Mouse (Mus musculus): ENCODE results near the gene Vrk2. TPM values are rescaled to one million over a fixed set of nuclear protein-coding genes. Genes with fewer than 3 reads are reported as not detected.

The Vrk2 gene
- polyA plus RNA-seq, 1 experiment = 2.5 TPM

GRCm38 (mm10) chr11:26551551-26551950 is 42.2 kb downstream of the Vrk2 start:
- H3K27ac ChIP-seq (ENCODE audit: insufficient read depth, low read length) = no peak overlapping the region
- no peak overlapping the region for H3K4me3 ChIP-seq (ENCODE audit: extremely low read depth, insufficient read depth, insufficient read length)
- no peak for TF ChIP-seq POLR2A (IDR thresholded peaks at IDR 0.05; ENCODE audit: low read depth, low read length)
- TF ChIP-seq CTCF (IDR thresholded peaks at IDR 0.05; ENCODE audit: extremely low read depth, insufficient read depth, insufficient read length, insufficient replicate concordance) = no peak
- 94% methylated on average over 3 of the region's 3 CpGs for WGBS
- no peak for DNase-seq (ENCODE audit: low read depth in 1 of 2, low spot score in 2 of 2)
- no peaks in the 10 kb centered on the region for H3K4me1 ChIP-seq (ENCODE audit: control insufficient read depth, insufficient read depth, insufficient read length)
- no peaks in the 10 kb centered on the region for H3K27me3 ChIP-seq (ENCODE audit: control insufficient read depth, insufficient read depth, low read length)
- peaks cover 7% of the 10 kb centered on the region; the same call in 1 of the 2 replicates for H3K36me3 ChIP-seq (ENCODE audit: control insufficient read depth, insufficient read depth, low read length)

GRCm38 (mm10) chr11:26537816-26538215 is 56.0 kb downstream of the Vrk2 start:
- WGBS = 98% methylated on average over 5 of the region's 5 CpGs
- H3K36me3 ChIP-seq (ENCODE audit: control insufficient read depth, insufficient read depth, low read length) = no peaks in the 10 kb centered on the region; the same call in 1 of the 2 replicates

GRCm38 (mm10) chr11:26533828-26534119 is 60.0 kb downstream of the Vrk2 start:
- Histone ChIP-seq H3K27me3 (ENCODE audit: control insufficient read depth, insufficient read depth, low read length) (no peaks in the 10 kb centered on the region), H3K4me1 (ENCODE audit: control insufficient read depth, insufficient read depth, insufficient read length) (no peaks in the 10 kb centered on the region), H3K27ac (ENCODE audit: insufficient read depth, low read length) (no peak overlapping the region), H3K36me3 (ENCODE audit: control insufficient read depth, insufficient read depth, low read length) (0 out of 2 replicates have a peak, but pooled peaks cover 2% of the 10 kb centered on the region), H3K4me3 (ENCODE audit: extremely low read depth, insufficient read depth, insufficient read length) (no peak overlapping the region)
- no peak for TF ChIP-seq POLR2A (IDR thresholded peaks at IDR 0.05; ENCODE audit: low read depth, low read length)
- no peak for TF ChIP-seq CTCF (IDR thresholded peaks at IDR 0.05; ENCODE audit: extremely low read depth, insufficient read depth, insufficient read length, insufficient replicate concordance)
- DNase-seq (ENCODE audit: low read depth in 1 of 2, low spot score in 2 of 2) = no peak

More at GRCm38 (mm10) chr11:26537816-26538215, 56.0 kb downstream of the Vrk2 start:
- Histone ChIP-seq H3K4me1 (ENCODE audit: control insufficient read depth, insufficient read depth, insufficient read length) (no peaks in the 10 kb centered on the region), H3K27ac (ENCODE audit: insufficient read depth, low read length) (no peak overlapping the region), H3K4me3 (ENCODE audit: extremely low read depth, insufficient read depth, insufficient read length) (no peak overlapping the region), H3K27me3 (ENCODE audit: control insufficient read depth, insufficient read depth, low read length) (no peaks in the 10 kb centered on the region)
- DNase-seq (ENCODE audit: low read depth in 1 of 2, low spot score in 2 of 2) = no peak
- TF ChIP-seq CTCF (IDR thresholded peaks at IDR 0.05; ENCODE audit: extremely low read depth, insufficient read depth, insufficient read length, insufficient replicate concordance) (no peak), POLR2A (IDR thresholded peaks at IDR 0.05; ENCODE audit: low read depth, low read length) (no peak)

GRCm38 (mm10) chr11:26532994-26533827 is 60.6 kb downstream of the Vrk2 start:
- no peak for TF ChIP-seq POLR2A (IDR thresholded peaks at IDR 0.05; ENCODE audit: low read depth, low read length)
- no peak for TF ChIP-seq CTCF (IDR thresholded peaks at IDR 0.05; ENCODE audit: extremely low read depth, insufficient read depth, insufficient read length, insufficient replicate concordance)
- no peaks in the 10 kb centered on the region for H3K4me1 ChIP-seq (ENCODE audit: control insufficient read depth, insufficient read depth, insufficient read length)
- H3K4me3 ChIP-seq (ENCODE audit: extremely low read depth, insufficient read depth, insufficient read length) = no peak overlapping the region
- no peaks in the 10 kb centered on the region for H3K27me3 ChIP-seq (ENCODE audit: control insufficient read depth, insufficient read depth, low read length)
- DNase-seq (ENCODE audit: low read depth in 1 of 2, low spot score in 2 of 2) = no peak
- WGBS = 87% methylated on average over 5 of the region's 5 CpGs
- H3K27ac ChIP-seq (ENCODE audit: insufficient read depth, low read length) = no peak overlapping the region
- 0 out of 2 replicates have a peak, but pooled peaks cover 2% of the 10 kb centered on the region for H3K36me3 ChIP-seq (ENCODE audit: control insufficient read depth, insufficient read depth, low read length)

- Histone ChIP-seq H3K27ac (ENCODE audit: insufficient read depth, low read length) (no peak overlapping the region), H3K4me1 (ENCODE audit: control insufficient read depth, insufficient read depth, insufficient read length) (no peaks in the 10 kb centered on the region), H3K27me3 (ENCODE audit: control insufficient read depth, insufficient read depth, low read length) (no peaks in the 10 kb centered on the region), H3K4me3 (ENCODE audit: extremely low read depth, insufficient read depth, insufficient read length) (no peak overlapping the region), H3K36me3 (ENCODE audit: control insufficient read depth, insufficient read depth, low read length) (peaks cover 7% of the 10 kb centered on the region; the same call in 1 of the 2 replicates)
- no peak for DNase-seq (ENCODE audit: low read depth in 1 of 2, low spot score in 2 of 2)
- TF ChIP-seq POLR2A (IDR thresholded peaks at IDR 0.05; ENCODE audit: low read depth, low read length) = no peak
- TF ChIP-seq CTCF (IDR thresholded peaks at IDR 0.05; ENCODE audit: extremely low read depth, insufficient read depth, insufficient read length, insufficient replicate concordance) = no peak
- 96% methylated on average over 2 of the region's 2 CpGs for WGBS
Measured at GRCm38 (mm10) chr11:26526861-26527260, 66.9 kb downstream of the Vrk2 start.

- no peaks in the 10 kb centered on the region for H3K4me1 ChIP-seq (ENCODE audit: control insufficient read depth, insufficient read depth, insufficient read length)
- no peak overlapping the region for H3K27ac ChIP-seq (ENCODE audit: insufficient read depth, low read length)
- WGBS = 77% methylated on average over 3 of the region's 3 CpGs
- no peak for DNase-seq (ENCODE audit: low read depth in 1 of 2, low spot score in 2 of 2)
- no peak overlapping the region for H3K4me3 ChIP-seq (ENCODE audit: extremely low read depth, insufficient read depth, insufficient read length)
- no peak for TF ChIP-seq CTCF (IDR thresholded peaks at IDR 0.05; ENCODE audit: extremely low read depth, insufficient read depth, insufficient read length, insufficient replicate concordance)
- no peak for TF ChIP-seq POLR2A (IDR thresholded peaks at IDR 0.05; ENCODE audit: low read depth, low read length)
- H3K36me3 ChIP-seq (ENCODE audit: control insufficient read depth, insufficient read depth, low read length) = no peaks in the 10 kb centered on the region
- H3K27me3 ChIP-seq (ENCODE audit: control insufficient read depth, insufficient read depth, low read length) = no peaks in the 10 kb centered on the region
Measured at GRCm38 (mm10) chr11:26518991-26519390, 74.8 kb downstream of the Vrk2 start.

GRCm38 (mm10) chr11:26516086-26516485 is 77.7 kb downstream of the Vrk2 start:
- no peak for DNase-seq (ENCODE audit: low read depth in 1 of 2, low spot score in 2 of 2)
- H3K4me1 ChIP-seq (ENCODE audit: control insufficient read depth, insufficient read depth, insufficient read length) = no peaks in the 10 kb centered on the region
- H3K4me3 ChIP-seq (ENCODE audit: extremely low read depth, insufficient read depth, insufficient read length) = no peak overlapping the region
- H3K27me3 ChIP-seq (ENCODE audit: control insufficient read depth, insufficient read depth, low read length) = no peaks in the 10 kb centered on the region
- 0 out of 2 replicates have a peak, but pooled peaks cover 1% of the 10 kb centered on the region for H3K36me3 ChIP-seq (ENCODE audit: control insufficient read depth, insufficient read depth, low read length)
- 85% methylated on average over 2 of the region's 2 CpGs for WGBS
- H3K27ac ChIP-seq (ENCODE audit: insufficient read depth, low read length) = no peak overlapping the region
- TF ChIP-seq CTCF (IDR thresholded peaks at IDR 0.05; ENCODE audit: extremely low read depth, insufficient read depth, insufficient read length, insufficient replicate concordance) (no peak), POLR2A (IDR thresholded peaks at IDR 0.05; ENCODE audit: low read depth, low read length) (no peak)

Data from spleen, adult 2 months (tissue).